Mouse (Mus musculus) cerebellum, adult 2 months (tissue): ENCODE results near the gene Olfml2b.

Experiments used
- CTCF ChIP-seq: fragments of 200-500 bp; IDR thresholded peaks from 2 replicates; pipeline ENCODE4 v1.5.1; 2011; ENCODE audit warnings: low read depth, mild to moderate bottlenecking, control low read depth, low read length, moderate library complexity, borderline replicate concordance; ENCODE audit not compliant: insufficient read depth
- POLR2A ChIP-seq: fragments of 200-500 bp; IDR thresholded peaks from 2 replicates; pipeline ENCODE4 v1.6.1; 2011; ENCODE audit warnings: low read length, control low read depth, borderline replicate concordance; ENCODE audit not compliant: insufficient read depth

DNA sequence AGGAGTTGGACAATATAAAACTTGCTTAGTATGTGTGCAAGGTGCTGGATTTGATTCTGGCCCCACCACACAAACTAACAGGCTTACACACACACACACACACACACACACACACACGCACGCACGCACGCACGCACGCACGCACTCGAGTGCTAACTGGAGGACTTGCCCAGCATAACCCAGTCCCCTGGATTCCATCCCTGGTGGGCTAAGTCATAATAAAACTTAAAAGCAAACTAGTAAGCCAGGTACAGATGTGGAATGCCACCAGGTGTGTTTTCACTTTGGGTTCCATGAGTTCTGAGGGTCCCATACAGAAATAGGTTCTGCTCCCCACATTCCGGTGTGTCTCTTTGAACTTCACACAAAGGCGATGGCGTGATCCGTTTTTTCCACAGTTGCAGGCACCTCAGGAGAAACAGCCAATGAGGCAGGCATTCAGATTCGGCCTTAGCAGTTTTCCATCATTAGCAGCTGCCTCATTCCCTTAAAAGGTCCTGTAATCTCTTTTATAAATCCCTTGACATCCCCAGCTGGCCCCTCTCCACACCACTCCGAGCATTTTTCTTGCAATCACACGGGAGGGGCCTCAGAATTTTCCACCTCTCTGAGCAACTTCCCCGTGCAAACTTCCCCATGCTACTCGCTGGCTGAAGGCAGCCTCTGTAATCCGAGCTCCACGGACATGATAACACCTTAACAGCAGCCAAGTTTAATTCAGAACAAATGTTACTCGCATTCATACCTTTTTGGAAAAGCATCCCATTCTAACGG is 38.9 kb upstream of the Olfml2b start:
- TF ChIP-seq CTCF (no peak), POLR2A (no peak)
